Comparison of ENCODE assay signal across 8 mouse cellular contexts in the genomic region with DNA sequence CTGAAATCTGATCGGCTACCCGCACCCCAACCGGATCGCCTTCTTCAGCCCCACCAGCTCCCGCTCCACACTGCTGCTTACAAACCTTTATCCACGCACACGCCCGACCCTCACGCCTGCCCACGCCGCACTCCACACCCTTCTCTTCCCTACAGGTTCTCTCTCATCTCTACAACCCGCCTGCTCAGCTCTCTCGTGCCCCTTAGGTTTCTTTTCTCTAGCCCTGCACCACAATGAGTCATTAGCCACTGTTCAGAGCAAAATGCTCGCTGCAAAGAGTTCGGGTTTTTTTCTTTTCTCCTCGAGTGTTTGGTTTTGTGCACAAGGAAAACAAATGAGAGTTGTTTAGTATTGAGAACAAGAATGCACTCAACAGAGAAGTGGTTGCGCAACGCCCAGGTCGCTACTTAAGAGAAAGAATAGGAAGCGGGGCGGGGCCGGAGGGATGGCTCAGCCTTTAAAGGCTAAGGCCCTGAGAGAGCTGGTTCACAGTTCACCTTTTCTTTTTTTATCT. TPM values are rescaled to one million over a fixed set of nuclear protein-coding genes. Genes with fewer than 3 reads are reported as not detected.
A peak's percentile ranks its signal among the peaks of the same experiment; 100 is the strongest.
DNase-seq lines count a peak whose midpoint lies in the region; ATAC-seq lines count a peak whose summit lies in the region.

No protein-coding gene starts in this region.

- peak; percentile 68 to 93 for DNase-seq in adrenal gland, adult (ENCODE audit: inconsistent age in 2 of 2, low spot score in 1 of 2)
- DNase-seq in adrenal gland, postnatal 4 days (ENCODE audit: low spot score in 2 of 2) = no peak
- DNase-seq in adrenal gland, adult 2 months = peak; percentile 81
- DNase-seq in limb, embryonic 11.5 days (ENCODE audit: low spot score) = peak; percentile 76
- peak; percentile 47 to 80 for DNase-seq in spleen, postnatal 10 days (ENCODE audit: low spot score in 2 of 2)

- under 1% methylated on average over 22 of the region's 22 CpGs for WGBS in forebrain, embryonic 13.5 days
- WGBS in limb, embryonic 11.5 days = under 1% methylated on average over 22 of the region's 22 CpGs
- under 1% methylated on average over 22 of the region's 22 CpGs for WGBS in midbrain, embryonic 12.5 days

- peak; percentile 53 for ATAC-seq in forebrain, embryonic 13.5 days
- peak; percentile 18; a peak in 2 of 4 replicates for ATAC-seq in hematopoietic stem cell, adult 5-6 weeks (replicated peaks in 1 of 2; ENCODE audit: insufficient read depth in 1 of 2, low FRiP score in 2 of 2, low TSS enrichment in 1 of 2, low read depth in 1 of 2, poor library complexity in 2 of 2, severe bottlenecking in 2 of 2)
- peak; percentile 40 for ATAC-seq in limb, embryonic 11.5 days (ENCODE audit: insufficient number of reproducible peaks, low FRiP score, low TSS enrichment, low read depth)
- peak; percentile 45 for ATAC-seq in midbrain, embryonic 12.5 days (ENCODE audit: low FRiP score, low read depth)

- no peaks in the 10 kb centered on the region for H3K36me3 ChIP-seq in forebrain, embryonic 13.5 days (ENCODE audit: poor library complexity, severe bottlenecking)
- H3K36me3 ChIP-seq in limb, embryonic 11.5 days (ENCODE audit: control insufficient read depth, insufficient read depth, low read length) = no peaks in the 10 kb centered on the region
- no peaks in the 10 kb centered on the region for H3K36me3 ChIP-seq in midbrain, embryonic 12.5 days

- H3K9me3 ChIP-seq in forebrain, embryonic 13.5 days (replicated peaks) = no peaks in the 10 kb centered on the region
- no peaks in the 10 kb centered on the region for H3K9me3 ChIP-seq in limb, embryonic 11.5 days (ENCODE audit: control insufficient read depth, low read length)
- no peaks in the 10 kb centered on the region for H3K9me3 ChIP-seq in midbrain, embryonic 12.5 days

- peak overlapping the region; percentile 75 for H3K4me3 ChIP-seq in forebrain, embryonic 13.5 days
- H3K4me3 ChIP-seq in limb, embryonic 11.5 days (ENCODE audit: low read depth, low read length) = peak overlapping the region; percentile 69
- peak overlapping the region; percentile 81 for H3K4me3 ChIP-seq in midbrain, embryonic 12.5 days

- peak overlapping the region; percentile 78 for H3K9ac ChIP-seq in forebrain, embryonic 13.5 days
- H3K9ac ChIP-seq in limb, embryonic 11.5 days (ENCODE audit: low read length) = peak overlapping the region; percentile 47
- H3K9ac ChIP-seq in midbrain, embryonic 12.5 days (replicated peaks) = peak overlapping the region; percentile 73

- peaks cover 24% of the 10 kb centered on the region for H3K4me1 ChIP-seq in forebrain, embryonic 13.5 days
- H3K4me1 ChIP-seq in limb, embryonic 11.5 days (ENCODE audit: control insufficient read depth, insufficient read depth, low read length) = no peaks in the 10 kb centered on the region
- H3K4me1 ChIP-seq in midbrain, embryonic 12.5 days = peaks cover 14% of the 10 kb centered on the region

- peak overlapping the region; percentile 74 for H3K4me2 ChIP-seq in forebrain, embryonic 13.5 days
- H3K4me2 ChIP-seq in limb, embryonic 11.5 days (ENCODE audit: low read depth, severe bottlenecking) = peak overlapping the region; percentile 48
- H3K4me2 ChIP-seq in midbrain, embryonic 12.5 days (replicated peaks) = peak overlapping the region; percentile 68

- no peaks in the 10 kb centered on the region for H3K27me3 ChIP-seq in forebrain, embryonic 13.5 days
- H3K27me3 ChIP-seq in limb, embryonic 11.5 days (ENCODE audit: control insufficient read depth, insufficient read depth, low read length) = no peaks in the 10 kb centered on the region
- H3K27me3 ChIP-seq in midbrain, embryonic 12.5 days = 0 out of 2 replicates have a peak, but pooled peaks cover 4% of the 10 kb centered on the region

- H3K27ac ChIP-seq in forebrain, embryonic 13.5 days = peak overlapping the region; percentile 91
- H3K27ac ChIP-seq in limb, embryonic 11.5 days (replicated peaks; ENCODE audit: low read depth, low read length) = peak overlapping the region; percentile 53; the same call in 1 of the 2 replicates
- peak overlapping the region; percentile 84 for H3K27ac ChIP-seq in midbrain, embryonic 12.5 days (replicated peaks)

RNA-seq across cellular contexts. Expression of a gene that starts 17.4 kb away (rescaled TPM):
- under 1 TPM in 1 of 2 experiments, not detected in 1; 0.79 TPM for total RNA-seq in adrenal gland, postnatal 4 days (2021)
- total RNA-seq in adrenal gland, adult 2 months (2021) = under 1 TPM; 0.66 to 0.79 TPM
- polyA plus RNA-seq in adrenal gland, adult 2 months (2012; rRNA removed) = 0.12 TPM in 1 of 2 replicates, not detected in the other
- not detected in 2 replicates for polyA plus RNA-seq in forebrain, embryonic 13.5 days (2015; fragmentation: Nextera tagmentation; extraction: Ambion mirVana)
- 0.20 and 1.1 TPM in 2 replicates for total RNA-seq in hematopoietic stem cell, adult 5-6 weeks (2017)
- polyA plus RNA-seq in limb, embryonic 11.5 days (2014; fragmentation: Nextera tagmentation; extraction: Ambion mirVana) = not detected in 2 replicates
- polyA plus RNA-seq in midbrain, embryonic 12.5 days (2016; fragmentation: Nextera tagmentation; extraction: Ambion mirVana) = not detected in 2 replicates

RNA-seq across cellular contexts. Expression of a gene that starts 17.4 kb away (rescaled TPM):
- not detected for total RNA-seq in adrenal gland, postnatal 4 days (2021)
- not detected for total RNA-seq in adrenal gland, adult 2 months (2021)
- polyA plus RNA-seq in adrenal gland, adult 2 months (2012; rRNA removed) = not detected in 2 replicates
- polyA plus RNA-seq in forebrain, embryonic 13.5 days (2015; fragmentation: Nextera tagmentation; extraction: Ambion mirVana) = not detected in 2 replicates
- total RNA-seq in hematopoietic stem cell, adult 5-6 weeks (2017) = 1.1 TPM in 1 of 2 replicates, not detected in the other
- polyA plus RNA-seq in limb, embryonic 11.5 days (2014; fragmentation: Nextera tagmentation; extraction: Ambion mirVana) = not detected in 2 replicates
- not detected in 2 replicates for polyA plus RNA-seq in midbrain, embryonic 12.5 days (2016; fragmentation: Nextera tagmentation; extraction: Ambion mirVana)

RNA-seq across cellular contexts. Expression of a gene that starts 43.9 kb away (rescaled TPM):
- under 1 TPM in 1 of 2 experiments, not detected in 1; 0.23 TPM for total RNA-seq in adrenal gland, postnatal 4 days (2021)
- under 1 TPM in 1 of 2 experiments, not detected in 1; 0.21 TPM for total RNA-seq in adrenal gland, adult 2 months (2021)
- not detected in 2 replicates for polyA plus RNA-seq in adrenal gland, adult 2 months (2012; rRNA removed)
- polyA plus RNA-seq in forebrain, embryonic 13.5 days (2015; fragmentation: Nextera tagmentation; extraction: Ambion mirVana) = not detected in 2 replicates
- total RNA-seq in hematopoietic stem cell, adult 5-6 weeks (2017) = 17.0 and 22.4 TPM in 2 replicates
- polyA plus RNA-seq in limb, embryonic 11.5 days (2014; fragmentation: Nextera tagmentation; extraction: Ambion mirVana) = not detected in 2 replicates
- polyA plus RNA-seq in midbrain, embryonic 12.5 days (2016; fragmentation: Nextera tagmentation; extraction: Ambion mirVana) = not detected in 2 replicates

RNA-seq across cellular contexts. Expression of a gene that starts 47.4 kb away (rescaled TPM):
- total RNA-seq in adrenal gland, postnatal 4 days (2021) = 1 to 10 TPM in 1 of 2 experiments, under 1 TPM in 1; 0.67 to 1.7 TPM
- under 1 TPM; 0.17 to 0.38 TPM for total RNA-seq in adrenal gland, adult 2 months (2021)
- polyA plus RNA-seq in adrenal gland, adult 2 months (2012; rRNA removed) = 0.06 and 0.52 TPM in 2 replicates
- polyA plus RNA-seq in forebrain, embryonic 13.5 days (2015; fragmentation: Nextera tagmentation; extraction: Ambion mirVana) = 0.17 and 0.29 TPM in 2 replicates
- 109 and 150 TPM in 2 replicates for total RNA-seq in hematopoietic stem cell, adult 5-6 weeks (2017)
- 0.58 and 0.96 TPM in 2 replicates for polyA plus RNA-seq in limb, embryonic 11.5 days (2014; fragmentation: Nextera tagmentation; extraction: Ambion mirVana)
- 0.26 and 0.35 TPM in 2 replicates for polyA plus RNA-seq in midbrain, embryonic 12.5 days (2016; fragmentation: Nextera tagmentation; extraction: Ambion mirVana)

RNA-seq across cellular contexts. Expression of a gene that starts 54.5 kb away (rescaled TPM):
- total RNA-seq in adrenal gland, postnatal 4 days (2021) = under 1 TPM; 0.11 to 0.25 TPM
- under 1 TPM; 0.23 to 0.31 TPM for total RNA-seq in adrenal gland, adult 2 months (2021)
- 0.08 and 0.16 TPM in 2 replicates for polyA plus RNA-seq in adrenal gland, adult 2 months (2012; rRNA removed)
- not detected in 2 replicates for polyA plus RNA-seq in forebrain, embryonic 13.5 days (2015; fragmentation: Nextera tagmentation; extraction: Ambion mirVana)
- 4.6 and 5.6 TPM in 2 replicates for total RNA-seq in hematopoietic stem cell, adult 5-6 weeks (2017)
- polyA plus RNA-seq in limb, embryonic 11.5 days (2014; fragmentation: Nextera tagmentation; extraction: Ambion mirVana) = not detected in 2 replicates
- polyA plus RNA-seq in midbrain, embryonic 12.5 days (2016; fragmentation: Nextera tagmentation; extraction: Ambion mirVana) = not detected in 2 replicates

Comparison
In these comparisons a context has a peak if more than half of its experiments do, and no peak if none do; other contexts are left out.
1. DNase-seq: peak in adrenal gland, adult (2 of 2), adrenal gland, adult 2 months (single experiment), limb, embryonic 11.5 days (single experiment) and spleen, postnatal 10 days (2 of 2); none in adrenal gland, postnatal 4 days (0 of 2).
2. Peak in every context shown above with its lines, with median percentiles within 50 percentile points of each other: ATAC-seq, H3K27ac ChIP-seq, H3K4me2 ChIP-seq, H3K4me3 ChIP-seq and H3K9ac ChIP-seq.